Mouse (Mus musculus): ENCODE data around the gene Zranb1. TPM values are rescaled to one million over a fixed set of nuclear protein-coding genes. Genes with fewer than 3 reads are reported as not detected.
A peak's percentile ranks its signal among the peaks of the same experiment; 100 is the strongest.

Zranb1 gene
- polyA plus RNA-seq, 1 experiment from 2014 or later: 17.2 TPM

GRCm38 (mm10) chr7:132930055-132930454, 887 bp upstream of the Zranb1 start:
- no peak for ATAC-seq (ENCODE audit: insufficient number of reproducible peaks, insufficient read depth, low FRiP score, low TSS enrichment, low read depth)
- 0 out of 2 replicates have a peak overlapping the region, but pooled peaks have one; percentile 99 for H3K27ac ChIP-seq

GRCm38 (mm10) chr7:132931560-132932351, 814 bp downstream of the Zranb1 start:
- Histone ChIP-seq H3K27ac (peak overlapping the region; percentile 99), H3K9ac (replicated peaks) (peak overlapping the region; percentile 96), H3K4me1 (replicated peaks) (peaks cover 8% of the 10 kb centered on the region), H3K27me3 (no peaks in the 10 kb centered on the region), H3K36me3 (no peaks in the 10 kb centered on the region), H3K4me3 (replicated peaks) (peak overlapping the region; percentile 98), H3K9me3 (no peaks in the 10 kb centered on the region), H3K4me2 (peak overlapping the region; percentile 66)
- ATAC-seq (ENCODE audit: insufficient number of reproducible peaks, insufficient read depth, low FRiP score, low TSS enrichment, low read depth): no peak; the same call in 1 of the 2 replicates
- under 1% methylated on average over 55 of the region's 55 CpGs for WGBS

More at GRCm38 (mm10) chr7:132930055-132930454, 887 bp upstream of the Zranb1 start:
- Histone ChIP-seq H3K4me3 (replicated peaks) (peak overlapping the region; percentile 98), H3K9me3 (no peaks in the 10 kb centered on the region), H3K36me3 (no peaks in the 10 kb centered on the region), H3K9ac (replicated peaks) (peak overlapping the region; percentile 96), H3K4me2 (peak overlapping the region; percentile 64), H3K27me3 (no peaks in the 10 kb centered on the region), H3K4me1 (replicated peaks) (peaks cover 8% of the 10 kb centered on the region)
- 91% methylated on average over 5 of the region's 5 CpGs for WGBS

- Histone ChIP-seq H3K9me3 (no peaks in the 10 kb centered on the region), H3K27ac (no peak overlapping the region), H3K4me3 (replicated peaks) (no peak overlapping the region), H3K4me2 (no peak overlapping the region), H3K9ac (replicated peaks) (no peak overlapping the region), H3K4me1 (replicated peaks) (peaks cover 8% of the 10 kb centered on the region), H3K27me3 (no peaks in the 10 kb centered on the region), H3K36me3 (no peaks in the 10 kb centered on the region)
- 81% methylated on average over 1 of the region's 1 CpGs for WGBS
- ATAC-seq (ENCODE audit: insufficient number of reproducible peaks, insufficient read depth, low FRiP score, low TSS enrichment, low read depth): no peak
Measured at GRCm38 (mm10) chr7:132933331-132933730, 2.4 kb downstream of the Zranb1 start.

- H3K27ac ChIP-seq: no peak overlapping the region
Measured at GRCm38 (mm10) chr7:132934743-132935142, 3.8 kb downstream of the Zranb1 start.

GRCm38 (mm10) chr7:132939118-132939517, 8.2 kb downstream of the Zranb1 start:
- H3K4me1 ChIP-seq (replicated peaks): peaks cover 4% of the 10 kb centered on the region
- WGBS: 87% methylated on average over 2 of the region's 2 CpGs
- H3K9ac ChIP-seq (replicated peaks): no peak overlapping the region

More at GRCm38 (mm10) chr7:132934743-132935142, 3.8 kb downstream of the Zranb1 start:
- no peak overlapping the region for H3K9ac ChIP-seq (replicated peaks)
- no peak overlapping the region for H3K4me3 ChIP-seq (replicated peaks)
- no peaks in the 10 kb centered on the region for H3K36me3 ChIP-seq
- no peak for ATAC-seq (ENCODE audit: insufficient number of reproducible peaks, insufficient read depth, low FRiP score, low TSS enrichment, low read depth)
- no peaks in the 10 kb centered on the region for H3K9me3 ChIP-seq
- H3K4me2 ChIP-seq: no peak overlapping the region
- H3K4me1 ChIP-seq (replicated peaks): peaks cover 8% of the 10 kb centered on the region
- H3K27me3 ChIP-seq: no peaks in the 10 kb centered on the region

GRCm38 (mm10) chr7:132940569-132940968, 9.6 kb downstream of the Zranb1 start:
- Histone ChIP-seq H3K4me2 (no peak overlapping the region), H3K9me3 (no peaks in the 10 kb centered on the region), H3K27ac (no peak overlapping the region), H3K4me3 (replicated peaks) (no peak overlapping the region), H3K4me1 (replicated peaks) (peaks cover 4% of the 10 kb centered on the region), H3K9ac (replicated peaks) (no peak overlapping the region), H3K36me3 (no peaks in the 10 kb centered on the region), H3K27me3 (no peaks in the 10 kb centered on the region)
- ATAC-seq (ENCODE audit: insufficient number of reproducible peaks, insufficient read depth, low FRiP score, low TSS enrichment, low read depth): no peak
- WGBS: 89% methylated on average over 2 of the region's 2 CpGs

More at GRCm38 (mm10) chr7:132939118-132939517, 8.2 kb downstream of the Zranb1 start:
- H3K4me3 ChIP-seq (replicated peaks): no peak overlapping the region
- H3K4me2 ChIP-seq: no peak overlapping the region
- no peaks in the 10 kb centered on the region for H3K9me3 ChIP-seq
- no peaks in the 10 kb centered on the region for H3K27me3 ChIP-seq
- no peak for ATAC-seq (ENCODE audit: insufficient number of reproducible peaks, insufficient read depth, low FRiP score, low TSS enrichment, low read depth)
- no peaks in the 10 kb centered on the region for H3K36me3 ChIP-seq
- H3K27ac ChIP-seq: no peak overlapping the region

GRCm38 (mm10) chr7:132949968-132950367, 19.0 kb downstream of the Zranb1 start:
- no peak overlapping the region for H3K9ac ChIP-seq (replicated peaks)
- H3K27ac ChIP-seq: no peak overlapping the region
- no peaks in the 10 kb centered on the region for H3K36me3 ChIP-seq
- H3K27me3 ChIP-seq: no peaks in the 10 kb centered on the region
- H3K4me1 ChIP-seq (replicated peaks): no peaks in the 10 kb centered on the region
- 87% methylated on average over 4 of the region's 4 CpGs for WGBS
- H3K9me3 ChIP-seq: no peaks in the 10 kb centered on the region
- no peak overlapping the region for H3K4me2 ChIP-seq
- no peak for ATAC-seq (ENCODE audit: insufficient number of reproducible peaks, insufficient read depth, low FRiP score, low TSS enrichment, low read depth)
- no peak overlapping the region for H3K4me3 ChIP-seq (replicated peaks)

GRCm38 (mm10) chr7:132950613-132951012, 19.7 kb downstream of the Zranb1 start:
- no peaks in the 10 kb centered on the region for H3K9me3 ChIP-seq
- WGBS: 82% methylated on average over 3 of the region's 3 CpGs
- H3K36me3 ChIP-seq: no peaks in the 10 kb centered on the region
- no peak for ATAC-seq (ENCODE audit: insufficient number of reproducible peaks, insufficient read depth, low FRiP score, low TSS enrichment, low read depth)
- H3K27me3 ChIP-seq: no peaks in the 10 kb centered on the region
- no peak overlapping the region for H3K27ac ChIP-seq
- no peak overlapping the region for H3K9ac ChIP-seq (replicated peaks)
- H3K4me1 ChIP-seq (replicated peaks): no peaks in the 10 kb centered on the region
- H3K4me3 ChIP-seq (replicated peaks): no peak overlapping the region
- no peak overlapping the region for H3K4me2 ChIP-seq

GRCm38 (mm10) chr7:132964395-132964794, 33.5 kb downstream of the Zranb1 start:
- Histone ChIP-seq H3K4me1 (replicated peaks) (no peaks in the 10 kb centered on the region), H3K36me3 (peaks cover 10% of the 10 kb centered on the region; the same call in 1 of the 2 replicates), H3K4me3 (replicated peaks) (no peak overlapping the region), H3K27me3 (no peaks in the 10 kb centered on the region), H3K4me2 (no peak overlapping the region), H3K9me3 (no peaks in the 10 kb centered on the region), H3K27ac (no peak overlapping the region), H3K9ac (replicated peaks) (no peak overlapping the region)
- ATAC-seq (ENCODE audit: insufficient number of reproducible peaks, insufficient read depth, low FRiP score, low TSS enrichment, low read depth): no peak
- WGBS: 77% methylated on average over 3 of the region's 3 CpGs

GRCm38 (mm10) chr7:132965707-132966106, 34.8 kb downstream of the Zranb1 start:
- Histone ChIP-seq H3K9ac (replicated peaks) (no peak overlapping the region), H3K4me3 (replicated peaks) (no peak overlapping the region), H3K4me1 (replicated peaks) (no peaks in the 10 kb centered on the region), H3K36me3 (peaks cover 10% of the 10 kb centered on the region; the same call in 1 of the 2 replicates), H3K27me3 (no peaks in the 10 kb centered on the region), H3K9me3 (no peaks in the 10 kb centered on the region), H3K4me2 (no peak overlapping the region), H3K27ac (no peak overlapping the region)
- 85% methylated on average over 2 of the region's 2 CpGs for WGBS
- ATAC-seq (ENCODE audit: insufficient number of reproducible peaks, insufficient read depth, low FRiP score, low TSS enrichment, low read depth): no peak

GRCm38 (mm10) chr7:132972079-132972478, 41.1 kb downstream of the Zranb1 start:
- 95% methylated on average over 2 of the region's 2 CpGs for WGBS
- H3K36me3 ChIP-seq: peaks cover 33% of the 10 kb centered on the region
- no peak for ATAC-seq (ENCODE audit: insufficient number of reproducible peaks, insufficient read depth, low FRiP score, low TSS enrichment, low read depth)
- no peak overlapping the region for H3K4me3 ChIP-seq (replicated peaks)
- no peak overlapping the region for H3K27ac ChIP-seq
- H3K9ac ChIP-seq (replicated peaks): no peak overlapping the region
- H3K9me3 ChIP-seq: no peaks in the 10 kb centered on the region
- no peak overlapping the region for H3K4me2 ChIP-seq
- H3K27me3 ChIP-seq: no peaks in the 10 kb centered on the region
- 0 out of 2 replicates have a peak, but pooled peaks cover 3% of the 10 kb centered on the region for H3K4me1 ChIP-seq (replicated peaks)

Data from limb, embryonic 12.5 days (tissue).